Mouse (Mus musculus) heart, postnatal 0 days (tissue): ENCODE measurements around the gene Lpar3.

Experiments used
- CTCF ChIP-seq: IDR thresholded peaks from 2 replicates; pipeline ENCODE4 v1.5.1; 2016; ENCODE audit warnings: antibody characterized with exemption, control low read depth, low read depth
- EP300 ChIP-seq: IDR thresholded peaks from 2 replicates; pipeline ENCODE4 v1.6.1; 2016; ENCODE audit warnings: antibody characterized with exemption, low read depth

GRCm38 (mm10) chr3:146333270-146333669 lies 112.5 kb downstream of the Lpar3 start:
- no peak for TF ChIP-seq CTCF
- no peak for TF ChIP-seq EP300
